Mouse (Mus musculus): ENCODE measurements at regions not wholly inside any gene's neighbourhood (a gene's known extent, or its start where the extent isn't known, plus 50 kb on each side); places are given as distances from the start of the nearest gene placed in this dataset.
A peak's percentile ranks its signal among the peaks of the same experiment; 100 is the strongest.
"Not testable (repeated sequence)": the region's sequence is repeated elsewhere in the genome, so short reads cannot be mapped to it uniquely, and the experiment has no call there.

GRCm38 (mm10) chr11:24925135-24925534 lies 847.3 kb downstream of the Bcl11a start:
- intact Hi-C loops (cut with DNase I) = no loop called here
- no peak for DNase-seq

GRCm38 (mm10) chr11:24943646-24944045 lies 865.8 kb downstream of the Bcl11a start:
- no peak for DNase-seq
- intact Hi-C loops (cut with DNase I) = no loop called here

GRCm38 (mm10) chr11:24951161-24951560 lies 873.3 kb downstream of the Bcl11a start:
- no peak for DNase-seq
- intact Hi-C loops (cut with DNase I) = no loop called here

- DNase-seq = no peak
- intact Hi-C loops (cut with DNase I) = no loop called here
Observed at GRCm38 (mm10) chr11:24972359-24972758, 894.5 kb downstream of the Bcl11a start.

- intact Hi-C loops (cut with DNase I) = no loop called here
Observed at GRCm38 (mm10) chr11:24980193-24980665, 902.4 kb downstream of the Bcl11a start.

GRCm38 (mm10) chr11:24983060-24983629 lies 905.3 kb downstream of the Bcl11a start:
- DNase-seq = no peak
- intact Hi-C loops (cut with DNase I) = no loop called here

More at GRCm38 (mm10) chr11:24980193-24980665, 902.4 kb downstream of the Bcl11a start:
- peak; percentile 78 for DNase-seq

GRCm38 (mm10) chr11:25005491-25005890 lies 927.6 kb downstream of the Bcl11a start:
- intact Hi-C loops (cut with DNase I) = no loop called here
- DNase-seq = no peak

- intact Hi-C loops (cut with DNase I) = no loop called here
- DNase-seq = no peak
Observed at GRCm38 (mm10) chr11:25026786-25027185, 948.9 kb downstream of the Bcl11a start.

GRCm38 (mm10) chr11:25040983-25041382 lies 963.1 kb downstream of the Bcl11a start:
- no peak for DNase-seq
- intact Hi-C loops (cut with DNase I) = no loop called here

GRCm38 (mm10) chr11:25042763-25043162 lies 964.9 kb downstream of the Bcl11a start:
- DNase-seq = no peak
- intact Hi-C loops (cut with DNase I) = no loop called here

GRCm38 (mm10) chr11:25045339-25045738 lies 967.5 kb downstream of the Bcl11a start:
- intact Hi-C loops (cut with DNase I) = no loop called here

GRCm38 (mm10) chr11:25045977-25046376 lies 968.1 kb downstream of the Bcl11a start:
- DNase-seq = no peak
- intact Hi-C loops (cut with DNase I) = no loop called here

More at GRCm38 (mm10) chr11:25045339-25045738, 967.5 kb downstream of the Bcl11a start:
- DNase-seq = no peak

- intact Hi-C loops (cut with DNase I) = no loop called here
- no peak for DNase-seq
Observed at GRCm38 (mm10) chr11:25055698-25056097, 977.8 kb downstream of the Bcl11a start.

- no peak for DNase-seq
- intact Hi-C loops (cut with DNase I) = no loop called here
Observed at GRCm38 (mm10) chr11:25057093-25057521, 979.3 kb downstream of the Bcl11a start.

GRCm38 (mm10) chr11:25057543-25057942 lies 979.7 kb downstream of the Bcl11a start:
- no peak for DNase-seq
- intact Hi-C loops (cut with DNase I) = no loop called here

GRCm38 (mm10) chr11:25063042-25063441 lies 985.2 kb downstream of the Bcl11a start:
- no peak for DNase-seq
- intact Hi-C loops (cut with DNase I) = no loop called here

GRCm38 (mm10) chr11:25063978-25064377 lies 986.1 kb downstream of the Bcl11a start:
- no peak for DNase-seq
- intact Hi-C loops (cut with DNase I) = no loop called here

- intact Hi-C loops (cut with DNase I); DNase-seq: not testable (repeated sequence)
Observed at GRCm38 (mm10) chr11:25099976-25100375, 1022.1 kb downstream of the Bcl11a start.

GRCm38 (mm10) chr11:25104432-25104831 lies 1026.6 kb downstream of the Bcl11a start:
- DNase-seq = no peak
- intact Hi-C loops (cut with DNase I) = no loop called here

- DNase-seq = no peak
- intact Hi-C loops (cut with DNase I) = no loop called here
Observed at GRCm38 (mm10) chr11:25124458-25124857, 1046.6 kb downstream of the Bcl11a start.

- DNase-seq = no peak
Observed at GRCm38 (mm10) chr11:25142226-25142625, 1064.4 kb downstream of the Bcl11a start.

GRCm38 (mm10) chr11:25142833-25143232 lies 1065.0 kb downstream of the Bcl11a start:
- DNase-seq = no peak
- intact Hi-C loops (cut with DNase I) = no loop called here

More at GRCm38 (mm10) chr11:25142226-25142625, 1064.4 kb downstream of the Bcl11a start:
- intact Hi-C loops (cut with DNase I) = no loop called here

GRCm38 (mm10) chr11:25147287-25147686 lies 1063.3 kb downstream of the 5730522E02Rik start:
- intact Hi-C loops (cut with DNase I) = no loop called here
- DNase-seq = no peak

All from left cerebral cortex, postnatal 4 days (tissue).